Mouse (Mus musculus) testis, adult 2 months (tissue): ENCODE measurements around the gene Jmjd4. TPM values are rescaled to one million over a fixed set of nuclear protein-coding genes. Genes with fewer than 3 reads are reported as not detected.
A peak's percentile ranks its signal among the peaks of the same experiment; 100 is the strongest.

Experiments used
- H3K27ac ChIP-seq: fragments of 200-500 bp; 2 replicates; pipeline ENCODE4 v1.5.1; 2012; ENCODE audit warnings: low read depth, low read length; ENCODE audit not compliant: control insufficient read depth, insufficient read depth
- H3K27me3 ChIP-seq: fragments of 200-500 bp; 2 replicates; pipeline ENCODE4 v1.6.1; 2012; ENCODE audit warnings: mild to moderate bottlenecking, low read length, moderate library complexity; ENCODE audit not compliant: control insufficient read depth, insufficient read depth
- H3K36me3 ChIP-seq: fragments of 200-500 bp; 2 replicates; pipeline ENCODE4 v1.6.1; 2012; ENCODE audit warnings: mild to moderate bottlenecking, low read length; ENCODE audit not compliant: control insufficient read depth, insufficient read depth
- H3K4me1 ChIP-seq: fragments of 200-500 bp; 2 replicates; pipeline ENCODE4 v1.6.1; 2012; ENCODE audit warnings: low read length; ENCODE audit not compliant: control insufficient read depth, insufficient read depth
- H3K4me3 ChIP-seq: fragments of 200-500 bp; 2 replicates; pipeline ENCODE4 v1.5.1; 2012; ENCODE audit warnings: low read depth, mild to moderate bottlenecking, low read length, moderate library complexity, mixed read lengths; ENCODE audit not compliant: control insufficient read depth
- CTCF ChIP-seq: fragments of 200-500 bp; IDR thresholded peaks from 2 replicates; pipeline ENCODE4 v1.5.1; 2012; ENCODE audit warnings: low read depth, mild to moderate bottlenecking, inconsistent platforms, low read length, moderate library complexity; ENCODE audit not compliant: control insufficient read depth, insufficient read depth, insufficient replicate concordance
- POLR2A ChIP-seq: fragments of 200-500 bp; IDR thresholded peaks from 2 replicates; pipeline ENCODE4 v1.6.1; 2012; ENCODE audit warnings: low read depth, mild to moderate bottlenecking, inconsistent platforms, low read length, moderate library complexity; ENCODE audit not compliant: control insufficient read depth
- polyA plus RNA-seq: library from polyadenylated mRNA; depleted of rRNA; stranded (reverse); fragments of >200 nt; gene quantifications from 2 replicates; pipeline ENCODE4 v1.2.3, GENCODE M21; 2012

The Jmjd4 gene
- polyA plus RNA-seq, 1 experiment, result 2.8 TPM

- Histone ChIP-seq H3K4me1 (no peaks in the 10 kb centered on the region), H3K36me3 (no peaks in the 10 kb centered on the region), H3K27me3 (no peaks in the 10 kb centered on the region), H3K27ac (no peak overlapping the region), H3K4me3 (no peak overlapping the region)
- TF ChIP-seq POLR2A (no peak), CTCF (no peak)
Measured at GRCm38 (mm10) chr11:59421436-59421835, 28.4 kb upstream of the Jmjd4 start.

DNA sequence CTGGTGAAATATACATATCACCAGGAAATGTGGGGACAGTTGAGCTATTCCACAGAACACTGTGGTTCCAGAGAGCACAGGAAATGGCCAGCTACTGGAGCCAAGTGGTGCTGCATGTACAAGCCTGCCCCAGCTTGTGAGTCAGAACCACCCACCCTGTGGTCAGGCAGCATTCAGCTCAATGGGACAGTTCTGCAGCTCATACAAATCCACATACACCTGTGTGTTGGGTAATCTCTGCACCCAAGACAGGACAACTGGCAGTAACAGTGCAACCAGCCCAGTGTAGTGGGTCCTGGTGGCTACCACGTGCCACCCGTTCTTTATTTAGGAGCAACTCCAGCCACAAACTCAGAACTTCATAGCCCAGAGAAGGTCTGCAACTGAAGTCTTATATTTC lies 27.9 kb upstream of the Jmjd4 start:
- no peaks in the 10 kb centered on the region for H3K4me1 ChIP-seq
- no peaks in the 10 kb centered on the region for H3K27me3 ChIP-seq
- no peak overlapping the region for H3K27ac ChIP-seq
- H3K4me3 ChIP-seq, result no peak overlapping the region
- H3K36me3 ChIP-seq, result no peaks in the 10 kb centered on the region
- TF ChIP-seq CTCF (no peak), POLR2A (no peak)

- Histone ChIP-seq H3K36me3 (no peaks in the 10 kb centered on the region), H3K4me1 (no peaks in the 10 kb centered on the region), H3K27me3 (no peaks in the 10 kb centered on the region), H3K4me3 (no peak overlapping the region), H3K27ac (no peak overlapping the region; the same call in 1 of the 2 replicates)
- TF ChIP-seq CTCF (no peak), POLR2A (no peak)
Measured at GRCm38 (mm10) chr11:59423010-59423588, 26.7 kb upstream of the Jmjd4 start.

GRCm38 (mm10) chr11:59425671-59426101 lies 24.2 kb upstream of the Jmjd4 start:
- H3K4me1 ChIP-seq, result no peaks in the 10 kb centered on the region
- H3K4me3 ChIP-seq, result no peak overlapping the region
- H3K27me3 ChIP-seq, result no peaks in the 10 kb centered on the region
- H3K27ac ChIP-seq, result no peak overlapping the region
- H3K36me3 ChIP-seq, result no peaks in the 10 kb centered on the region
- TF ChIP-seq POLR2A (no peak), CTCF (no peak)

DNA sequence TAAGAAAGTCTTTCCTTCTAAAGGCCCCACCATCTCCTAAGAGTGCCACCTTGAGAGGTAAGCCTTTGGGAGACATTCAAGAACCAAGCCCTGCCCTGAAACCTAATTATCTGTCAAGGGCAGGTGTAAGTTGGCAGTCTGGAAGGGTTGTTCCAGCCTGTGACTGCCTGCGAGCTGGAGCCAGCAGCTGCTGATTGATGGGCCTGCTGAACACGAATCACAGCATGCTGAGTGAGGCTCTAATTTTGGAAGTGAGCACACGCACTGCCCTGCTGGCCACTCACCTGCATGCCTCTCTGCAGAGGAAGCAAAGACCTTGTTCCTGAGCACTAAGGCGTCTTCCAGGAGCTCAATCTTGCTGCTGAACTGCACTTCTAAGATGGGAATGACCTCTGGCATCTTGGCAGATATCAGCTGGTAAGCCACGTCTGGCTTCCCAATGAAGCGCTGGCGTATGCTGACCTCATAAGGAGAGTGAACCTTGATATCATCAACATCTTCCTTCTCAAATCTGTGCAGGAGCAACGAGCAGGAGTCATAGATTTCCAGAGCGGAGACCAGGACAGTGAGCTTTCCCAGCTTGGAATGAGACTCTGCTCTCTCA lies 21.7 kb upstream of the Jmjd4 start:
- no peak for TF ChIP-seq CTCF
- H3K4me3 ChIP-seq, result no peak overlapping the region
- no peaks in the 10 kb centered on the region for H3K27me3 ChIP-seq
- no peaks in the 10 kb centered on the region for H3K4me1 ChIP-seq
- H3K36me3 ChIP-seq, result no peaks in the 10 kb centered on the region
- H3K27ac ChIP-seq, result no peak overlapping the region

DNA sequence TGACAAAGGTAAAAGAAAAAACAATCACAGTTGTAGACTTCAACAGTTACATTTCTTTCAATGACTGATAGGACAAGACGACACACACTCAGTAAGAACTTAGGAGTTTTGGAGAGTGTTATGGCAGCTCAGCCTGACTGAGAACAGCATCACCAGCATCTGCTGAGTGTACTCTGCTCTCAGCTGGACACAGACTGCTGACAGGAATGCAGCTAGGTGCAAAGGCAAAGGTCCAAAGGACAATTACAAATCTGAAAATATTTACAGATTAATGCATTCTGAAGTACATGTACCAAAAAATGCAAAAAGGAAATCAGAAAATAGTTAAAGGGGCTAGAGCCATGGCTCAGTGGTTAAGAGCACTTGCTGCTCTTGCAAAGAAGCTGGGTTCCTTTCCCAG lies 19.9 kb upstream of the Jmjd4 start:
- Histone ChIP-seq H3K27me3 (no peaks in the 10 kb centered on the region), H3K36me3 (no peaks in the 10 kb centered on the region), H3K4me3 (no peak overlapping the region), H3K27ac (no peak overlapping the region), H3K4me1 (no peaks in the 10 kb centered on the region)
- TF ChIP-seq CTCF (no peak), POLR2A (no peak)

- Histone ChIP-seq H3K36me3 (no peaks in the 10 kb centered on the region), H3K4me1 (no peaks in the 10 kb centered on the region), H3K27me3 (no peaks in the 10 kb centered on the region), H3K27ac (peak overlapping the region; percentile 46; the same call in 1 of the 2 replicates), H3K4me3 (no peak overlapping the region)
- TF ChIP-seq CTCF, result no peak
- TF ChIP-seq POLR2A, result no peak
Measured at GRCm38 (mm10) chr11:59432261-59432660, 17.6 kb upstream of the Jmjd4 start.
